Mouse (Mus musculus) ES-Bruce4 (cell line): ENCODE data around the gene Insc.
"Not testable (repeated sequence)": the region's sequence is repeated elsewhere in the genome, so short reads cannot be mapped to it uniquely, and the experiment has no call there.

Experiments
- EP300 ChIP-seq: IDR thresholded peaks from 2 replicates; pipeline ENCODE4 v1.6.1; 2011; ENCODE audit warnings: low read depth, low read length; ENCODE audit not compliant: insufficient read depth
- POLR2A ChIP-seq: IDR thresholded peaks from one replicate; pipeline ENCODE4 v1.8.1; 2011; ENCODE audit warnings: low read length; ENCODE audit not compliant: insufficient read depth

GRCm38 (mm10) chr7:114731700-114732099 lies 11.8 kb upstream of the Insc start:
- TF ChIP-seq EP300, POLR2A: not testable (repeated sequence)
